Mouse (Mus musculus): ENCODE results near the gene Aldh6a1. TPM values are rescaled to one million over a fixed set of nuclear protein-coding genes. Genes with fewer than 3 reads are reported as not detected.

Aldh6a1 gene
- total RNA-seq, 2 experiments from 2014 or later, result 208 to 210 TPM

GRCm38 (mm10) chr12:84417605-84417922 lies 33.2 kb downstream of the Aldh6a1 start:
- DNase-seq, result no peak
- intact Hi-C loops (cut with DNase I), result loop anchor here (2.0 kb wide), 1 partner anchor 33 kb away; the partner anchor contains the start of genes Aldh6a1 and Lin52

- DNase-seq, result peak; percentile 81 to 84
- intact Hi-C loops (cut with DNase I), result loop anchor here (2.0 kb wide), 1 partner anchor 34 kb away; the partner anchor contains the start of genes Aldh6a1 and Lin52
These were observed 33.8 kb downstream of the Aldh6a1 start, which contains the start of gene Rnf113a2 for GRCm38 (mm10) chr12:84416834-84417604. Gene Rnf113a2 (plus strand): TSS chr12:84417196.

DNA sequence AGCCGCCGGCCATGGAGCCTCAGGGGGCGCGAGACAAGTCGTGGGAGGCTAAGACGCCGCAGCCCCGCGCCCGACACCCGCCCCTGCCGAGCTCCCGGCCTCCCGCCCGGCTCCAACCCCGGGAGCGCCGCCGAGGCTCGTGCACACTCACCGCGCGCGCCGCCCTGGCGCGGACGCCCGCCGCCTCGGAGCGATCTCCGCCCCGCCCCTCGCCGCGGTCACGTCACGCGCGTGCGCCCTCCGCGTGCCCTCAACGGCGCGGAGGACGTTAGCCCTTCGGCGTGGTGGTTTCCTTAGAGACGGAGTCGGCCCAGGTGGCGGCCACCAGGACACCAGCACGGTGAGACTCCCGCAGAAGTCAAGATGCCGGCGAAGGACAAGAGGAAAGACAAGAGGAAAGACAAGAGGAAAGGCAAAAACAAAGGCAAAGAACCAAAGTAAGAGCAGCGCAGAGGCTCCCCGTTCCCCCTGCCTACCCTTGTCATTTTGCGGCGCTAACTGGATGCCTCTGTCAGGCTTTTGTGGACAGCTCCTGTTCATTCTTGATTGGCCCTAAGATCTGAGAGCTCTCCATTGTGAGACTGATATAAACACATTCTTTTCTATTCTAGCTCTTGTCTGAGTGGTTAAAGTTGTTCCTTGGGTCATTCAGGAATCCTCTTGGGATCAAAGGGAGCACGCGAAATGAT lies 41.8 kb downstream of the Aldh6a1 start, which contains the start of the genes Entpd5 and Bbof1:
Gene Entpd5 (minus strand): TSS at position 211 of the 689 bp plus-strand sequence.
Gene Bbof1 (plus strand): TSS at position 253 of the 689 bp plus-strand sequence.
- intact Hi-C loops (cut with DNase I), result loop anchor here (2.0 to 5.0 kb wide), 2 partner anchors 46 to 122 kb away; partner anchors contain the start of gene Ptgr2
- peak; percentile 92 to 93 for DNase-seq

DNA sequence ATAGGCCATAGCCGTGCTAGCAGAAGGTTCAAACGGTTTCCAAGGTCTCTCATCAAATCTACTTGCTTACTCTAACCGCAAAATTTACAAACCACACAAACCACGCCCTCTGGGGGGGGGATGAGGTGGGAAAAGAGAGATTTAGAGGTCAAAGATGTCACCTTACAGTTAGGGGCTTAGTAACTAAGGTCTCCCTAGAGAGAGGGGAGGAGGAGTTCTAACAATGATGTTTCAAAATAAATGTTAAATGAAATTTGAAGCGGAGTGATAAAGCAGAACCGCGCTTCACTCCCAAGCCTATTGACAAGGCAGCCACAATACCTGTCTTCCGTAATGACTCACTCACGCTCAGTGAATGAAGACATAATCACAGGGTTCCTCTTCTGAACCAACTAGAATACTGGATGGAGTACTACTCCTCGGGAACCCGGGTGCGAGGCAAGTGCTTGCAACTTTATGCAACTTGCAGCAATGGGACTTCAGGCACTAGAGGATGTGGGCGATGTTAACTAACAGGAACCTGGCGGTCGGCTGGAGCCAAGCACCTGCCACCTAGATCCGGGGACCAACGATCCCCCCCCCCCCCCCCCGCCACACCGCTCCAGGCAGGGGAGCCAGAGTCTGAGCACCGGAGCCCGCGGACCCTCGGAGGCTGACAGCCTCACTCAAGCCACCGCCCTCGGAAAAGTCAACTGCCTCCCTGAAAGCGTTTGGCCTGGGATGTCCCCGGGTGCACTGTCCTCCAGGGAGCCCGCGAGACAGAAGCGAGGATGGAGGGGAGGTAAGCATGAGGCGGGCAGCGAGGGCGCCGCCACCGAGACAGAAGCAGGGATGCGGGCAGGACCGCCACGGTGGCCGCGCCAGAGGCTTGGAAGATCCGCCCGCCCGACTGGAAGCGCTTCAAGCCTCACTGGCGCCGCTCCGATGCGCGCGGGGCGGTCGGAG lies 42.7 kb downstream of the Aldh6a1 start:
- no peak for DNase-seq
- intact Hi-C loops (cut with DNase I), result loop anchor here (2.0 to 5.0 kb wide), 2 partner anchors 45 to 121 kb away; partner anchors contain the start of gene Ptgr2

GRCm38 (mm10) chr12:84407259-84407658 lies 43.5 kb downstream of the Aldh6a1 start:
- intact Hi-C loops (cut with DNase I), result loop anchor here (5.0 kb wide), 1 partner anchor 120 kb away; the partner anchor contains the start of gene Ptgr2
- no peak for DNase-seq

GRCm38 (mm10) chr12:84404541-84404940 lies 46.3 kb downstream of the Aldh6a1 start:
- intact Hi-C loops (cut with DNase I), result no loop called here
- no peak for DNase-seq

DNA sequence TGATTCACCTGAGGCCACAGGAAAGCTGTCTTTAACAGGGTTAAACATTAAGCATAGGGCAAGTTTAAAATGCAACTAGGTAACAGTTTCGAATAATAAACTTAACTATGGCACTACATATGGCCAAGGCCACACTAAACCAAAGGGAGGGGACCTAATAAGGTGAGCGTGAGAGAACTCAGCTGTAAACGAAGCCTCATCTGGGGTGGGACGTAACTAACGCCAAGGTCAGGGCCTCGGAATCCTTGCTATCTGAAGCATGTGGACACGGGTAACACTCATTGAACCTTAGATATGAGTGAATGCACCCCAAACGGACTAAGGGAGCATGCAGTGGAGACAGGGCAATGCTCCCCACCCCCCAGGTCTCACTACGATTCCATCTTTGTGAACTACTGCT lies 47.9 kb downstream of the Aldh6a1 start:
- DNase-seq, result no peak
- intact Hi-C loops (cut with DNase I), result no loop called here

DNA sequence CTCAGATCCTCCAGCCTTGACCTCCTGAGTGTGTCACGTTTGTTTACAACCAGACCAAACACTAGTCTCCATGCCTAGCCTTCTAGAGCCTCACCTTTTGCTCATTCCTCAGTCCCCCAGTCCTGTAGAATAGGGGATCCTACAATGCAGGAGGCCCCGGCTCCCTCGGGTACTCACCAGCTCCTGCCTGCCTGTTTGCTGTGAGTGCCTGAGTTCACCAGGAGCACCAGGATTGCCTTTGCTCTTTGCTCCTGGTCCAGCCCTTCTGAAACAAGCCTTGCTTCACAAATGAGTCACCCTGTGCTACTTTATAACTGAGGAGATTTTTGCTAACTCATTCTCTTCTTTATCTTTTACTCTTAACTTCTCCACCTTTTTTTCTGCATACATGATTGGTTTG lies 50.2 kb downstream of the Aldh6a1 start:
- intact Hi-C loops (cut with DNase I), result no loop called here
- DNase-seq, result no peak

DNA sequence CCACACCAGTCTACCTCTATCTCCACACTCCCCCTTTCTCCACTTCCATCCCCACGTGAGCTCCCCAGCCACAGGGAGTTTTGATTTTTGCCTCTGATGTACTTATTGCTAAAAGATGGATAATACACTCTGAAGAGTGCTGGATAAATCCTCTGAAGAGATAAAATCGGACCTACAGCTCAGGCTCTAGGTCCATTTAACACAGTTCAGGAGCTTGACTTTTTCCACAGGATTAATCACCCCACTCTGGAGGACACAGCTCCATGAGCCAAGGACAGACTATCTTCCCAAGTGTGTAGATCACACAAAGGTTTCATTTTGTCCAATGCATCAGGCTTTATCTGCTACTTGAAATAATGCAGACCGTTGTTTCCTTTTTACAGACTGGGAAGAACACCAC lies 50.7 kb downstream of the Aldh6a1 start:
- intact Hi-C loops (cut with DNase I), result no loop called here
- no peak for DNase-seq

DNA sequence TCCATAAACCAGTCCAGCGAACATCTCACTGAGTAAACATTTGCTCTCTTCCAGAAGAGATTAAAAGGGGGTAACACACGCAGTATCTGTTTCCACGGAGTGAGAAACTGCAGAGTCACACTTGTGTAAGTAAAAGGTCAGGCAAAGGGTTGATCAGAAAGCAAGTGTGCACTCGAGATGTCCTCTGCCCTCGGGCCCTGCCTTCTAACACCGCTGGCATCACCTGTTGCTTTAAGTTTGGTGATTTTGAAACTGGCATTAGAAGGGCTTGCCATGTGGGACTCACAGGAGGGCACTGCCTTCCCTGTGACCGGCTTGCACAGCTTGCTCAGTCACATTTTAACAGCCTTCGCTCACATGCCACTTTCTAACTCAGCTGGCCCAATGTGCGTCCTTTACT lies 51.1 kb downstream of the Aldh6a1 start:
- intact Hi-C loops (cut with DNase I), result no loop called here

GRCm38 (mm10) chr12:84399135-84399534 lies 51.7 kb downstream of the Aldh6a1 start:
- DNase-seq, result no peak

More for the DNA sequence above, 51.1 kb downstream of the Aldh6a1 start:
- DNase-seq, result no peak

GRCm38 (mm10) chr12:84398629-84399028 lies 52.2 kb downstream of the Aldh6a1 start:
- DNase-seq, result no peak
- intact Hi-C loops (cut with DNase I), result no loop called here

More at GRCm38 (mm10) chr12:84399135-84399534, 51.7 kb downstream of the Aldh6a1 start:
- intact Hi-C loops (cut with DNase I), result no loop called here

DNA sequence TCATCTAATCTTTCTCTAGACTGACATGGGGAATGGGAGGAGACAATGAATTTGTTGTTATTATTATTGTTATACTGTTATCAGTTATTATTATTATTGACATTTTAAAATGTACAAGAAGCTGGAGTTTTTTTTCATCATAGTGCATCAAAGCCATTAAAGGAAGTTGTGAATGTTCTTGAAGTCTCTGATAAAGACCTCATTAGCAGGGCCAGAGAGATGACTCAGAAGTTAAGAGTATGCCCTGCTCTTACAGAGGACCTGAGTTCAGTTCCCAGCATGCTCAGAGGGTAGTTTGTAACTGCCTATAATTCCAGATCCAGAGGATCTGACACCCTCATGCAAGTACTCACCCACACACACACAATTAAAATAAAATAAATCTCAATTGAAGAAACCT lies 53.1 kb downstream of the Aldh6a1 start:
- no peak for DNase-seq

GRCm38 (mm10) chr12:84396947-84397679 lies 53.7 kb downstream of the Aldh6a1 start:
- intact Hi-C loops (cut with DNase I), result no loop called here
- no peak for DNase-seq

More for the DNA sequence above, 53.1 kb downstream of the Aldh6a1 start:
- intact Hi-C loops (cut with DNase I), result no loop called here

- DNase-seq, result no peak
- intact Hi-C loops (cut with DNase I), result no loop called here
These were observed 57.0 kb downstream of the Aldh6a1 start for GRCm38 (mm10) chr12:84393847-84394246.

- intact Hi-C loops (cut with DNase I), result no loop called here
- DNase-seq, result no peak
These were observed 58.1 kb downstream of the Aldh6a1 start for GRCm38 (mm10) chr12:84392681-84393080.

- intact Hi-C loops (cut with DNase I), result no loop called here
- no peak for DNase-seq
These were observed 60.5 kb downstream of the Aldh6a1 start for GRCm38 (mm10) chr12:84390336-84390735.

DNA sequence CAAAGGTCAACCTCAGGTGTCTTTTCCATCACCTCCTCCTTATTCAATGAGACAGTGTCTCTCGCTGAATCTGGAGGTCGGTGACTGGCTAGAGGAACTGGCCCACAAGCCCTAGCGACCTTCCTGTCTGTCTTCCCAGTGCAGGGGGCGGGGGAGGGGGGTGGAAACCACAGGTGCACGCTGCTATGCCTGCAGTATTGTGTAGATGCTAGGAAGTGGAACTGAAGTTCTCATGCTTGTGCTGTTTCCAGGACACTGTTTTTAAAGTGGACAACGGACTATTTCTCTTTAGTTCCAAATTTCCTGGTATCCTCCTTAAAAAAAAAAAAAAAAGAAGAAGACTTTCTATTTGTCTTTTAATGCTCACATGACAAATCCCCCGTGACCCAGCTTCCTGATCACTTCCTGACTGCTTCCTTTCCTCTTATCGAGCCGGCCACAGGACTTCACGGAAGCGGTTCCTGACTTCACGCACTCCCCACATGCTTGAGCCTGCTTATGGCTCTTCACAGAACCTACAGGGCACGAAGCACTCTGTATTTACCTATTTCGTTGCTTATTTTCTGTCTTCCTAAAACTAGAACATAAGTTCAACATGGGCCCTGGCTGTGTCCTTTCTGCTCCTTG lies 61.9 kb downstream of the Aldh6a1 start:
- intact Hi-C loops (cut with DNase I), result no loop called here
- no peak for DNase-seq

- DNase-seq, result no peak
These were observed 62.7 kb downstream of the Aldh6a1 start for GRCm38 (mm10) chr12:84388097-84388496.

More at GRCm38 (mm10) chr12:84388097-84388496, 62.7 kb downstream of the Aldh6a1 start:
- intact Hi-C loops (cut with DNase I), result no loop called here

Measured in heart, postnatal 36 days (tissue).